Mouse (Mus musculus): ENCODE results near the gene Otoa.

GRCm38 (mm10) chr7:121198933-121199332, 117.5 kb downstream of the Otoa start:
- no peak for TF ChIP-seq GATA1 (IDR thresholded peaks at IDR 0.05; ENCODE audit: borderline replicate concordance, low read length)
- no peak for TF ChIP-seq FLI1 (IDR thresholded peaks at IDR 0.05; ENCODE audit: low read length)
